Mouse (Mus musculus): ENCODE measurements at regions not wholly inside any gene's neighbourhood (a gene's known extent, or its start where the extent isn't known, plus 50 kb on each side); places are given as distances from the start of the nearest gene placed in this dataset.

- ChIA-PET CTCF (interaction anchor here in 1 of 4 experiments (0.6 kb wide), 1 partner anchor 595 kb away, joined by 3 read pairs; no protein-coding TSS in a partner anchor), POLR2A (no interaction called here)
These were observed 182.7 kb upstream of the Prr30 start for GRCm38 (mm10) chr14:101382838-101383237.

- ChIA-PET POLR2A (no interaction called here), CTCF (no interaction called here)
These were observed 181.8 kb upstream of the Prr30 start for GRCm38 (mm10) chr14:101381943-101382342.

- CTCF ChIA-PET = interaction anchor here (0.5 to 1.1 kb wide), 8 partner anchors 9 to 649 kb away, joined by 3 to 7 read pairs (median 3); no protein-coding TSS in a partner anchor
- POLR2A ChIA-PET = no interaction called here
These were observed 179.5 kb upstream of the Prr30 start for GRCm38 (mm10) chr14:101379663-101380006.

GRCm38 (mm10) chr14:101378965-101379662 is 179.0 kb upstream of the Prr30 start:
- CTCF ChIA-PET = interaction anchor here (0.5 to 1.2 kb wide), 8 partner anchors 8 to 1473 kb away, joined by 3 to 7 read pairs (median 3); no protein-coding TSS in a partner anchor
- POLR2A ChIA-PET = no interaction called here

GRCm38 (mm10) chr14:101378545-101378944 is 178.4 kb upstream of the Prr30 start:
- POLR2A ChIA-PET = no interaction called here
- CTCF ChIA-PET = interaction anchor here in 2 of 4 experiments (1.0 to 1.2 kb wide), 2 partner anchors 155 to 1473 kb away, joined by 3 read pairs; no protein-coding TSS in a partner anchor

- POLR2A ChIA-PET = no interaction called here
- CTCF ChIA-PET = no interaction called here
These were observed 176.6 kb upstream of the Prr30 start for GRCm38 (mm10) chr14:101376690-101377089.

GRCm38 (mm10) chr14:101375833-101376232 is 175.7 kb upstream of the Prr30 start:
- CTCF ChIA-PET = no interaction called here
- POLR2A ChIA-PET = no interaction called here

GRCm38 (mm10) chr14:101373864-101374263 is 173.7 kb upstream of the Prr30 start:
- CTCF ChIA-PET = no interaction called here

GRCm38 (mm10) chr14:101359860-101360259 is 159.7 kb upstream of the Prr30 start:
- ChIA-PET POLR2A (no interaction called here), CTCF (no interaction called here)

More at GRCm38 (mm10) chr14:101373864-101374263, 173.7 kb upstream of the Prr30 start:
- POLR2A ChIA-PET = no interaction called here

GRCm38 (mm10) chr14:101353009-101353378 is 152.9 kb upstream of the Prr30 start:
- ChIA-PET CTCF (no interaction called here), POLR2A (no interaction called here)

- ChIA-PET POLR2A (no interaction called here), CTCF (no interaction called here)
These were observed 152.2 kb upstream of the Prr30 start for GRCm38 (mm10) chr14:101352046-101353008.

GRCm38 (mm10) chr14:101340331-101340730 is 140.2 kb upstream of the Prr30 start:
- ChIA-PET CTCF (no interaction called here), POLR2A (no interaction called here)

- ChIA-PET CTCF (interaction anchor here in 1 of 4 experiments (0.6 kb wide), 1 partner anchor 262 kb away, joined by 3 read pairs; no protein-coding TSS in a partner anchor), POLR2A (no interaction called here)
These were observed 131.9 kb upstream of the Prr30 start for GRCm38 (mm10) chr14:101332015-101332414.

- ChIA-PET CTCF (no interaction called here), POLR2A (no interaction called here)
These were observed 127.3 kb upstream of the Prr30 start for GRCm38 (mm10) chr14:101327421-101327820.

- ChIA-PET POLR2A (no interaction called here), CTCF (no interaction called here)
These were observed 126.4 kb upstream of the Prr30 start for GRCm38 (mm10) chr14:101326477-101326941.

GRCm38 (mm10) chr14:101323361-101323760 is 123.2 kb upstream of the Prr30 start:
- ChIA-PET POLR2A (no interaction called here), CTCF (no interaction called here)

- POLR2A ChIA-PET = no interaction called here
- CTCF ChIA-PET = no interaction called here
These were observed 107.8 kb upstream of the Prr30 start for GRCm38 (mm10) chr14:101307920-101308319.

- ChIA-PET CTCF (no interaction called here), POLR2A (interaction anchor here in 1 of 4 experiments (0.7 kb wide), 1 partner anchor 1231 kb away, joined by 3 read pairs; no protein-coding TSS in a partner anchor)
These were observed 104.4 kb upstream of the Prr30 start for GRCm38 (mm10) chr14:101304487-101305032.

GRCm38 (mm10) chr14:101297841-101298240 is 97.7 kb upstream of the Prr30 start:
- CTCF ChIA-PET = no interaction called here

GRCm38 (mm10) chr14:101294693-101295092 is 94.6 kb upstream of the Prr30 start:
- CTCF ChIA-PET = no interaction called here
- POLR2A ChIA-PET = no interaction called here

More at GRCm38 (mm10) chr14:101297841-101298240, 97.7 kb upstream of the Prr30 start:
- POLR2A ChIA-PET = no interaction called here

Data from embryonic stem cell, embryonic (primary cell).